Mouse (Mus musculus) myocyte (in vitro differentiated cells): ENCODE results near the gene Iqsec1. TPM values are rescaled to one million over a fixed set of nuclear protein-coding genes. Genes with fewer than 3 reads are reported as not detected.

Experiments
- H3K27me3 ChIP-seq: one replicate; pipeline ENCODE4 v1.6.1; 2011; ENCODE audit not compliant: control insufficient read depth, insufficient read depth, insufficient read length
- H3K36me3 ChIP-seq: one replicate; pipeline ENCODE4 v1.6.1; 2011; ENCODE audit not compliant: control insufficient read depth, insufficient read depth
- H3K4me2 ChIP-seq: one replicate; pipeline ENCODE4 v1.6.1; 2011; ENCODE audit warnings: low read depth, control low read depth
- H3K4me3 ChIP-seq: one replicate; pipeline ENCODE4 v1.5.1; 2011; ENCODE audit warnings: mild to moderate bottlenecking, control low read depth, moderate library complexity
- H3K79me2 ChIP-seq: one replicate; pipeline ENCODE4 v1.6.1; 2011; ENCODE audit not compliant: control insufficient read depth, insufficient read depth
- H3ac ChIP-seq: one replicate; pipeline ENCODE4 v1.6.1; 2011; ENCODE audit not compliant: control insufficient read depth, insufficient read length
- CEBPB ChIP-seq: IDR thresholded peaks from 2 replicates; pipeline ENCODE4 v1.6.1; 2011; ENCODE audit warnings: mild to moderate bottlenecking, moderate library complexity; ENCODE audit not compliant: poor library complexity, insufficient read depth, severe bottlenecking
- E2F4 ChIP-seq: IDR thresholded peaks from one replicate; pipeline ENCODE4 v1.6.1; 2011; ENCODE audit warnings: mild to moderate bottlenecking, control low read depth, moderate library complexity; ENCODE audit not compliant: insufficient read depth
- MAX ChIP-seq: IDR thresholded peaks from one replicate; pipeline ENCODE4 v1.6.1; 2011; ENCODE audit warnings: low read depth, mild to moderate bottlenecking, control low read depth
- MYOD1 ChIP-seq, 3 experiments: IDR thresholded peaks; one replicate each; pipeline ENCODE4 v1.6.1; 2011; ENCODE audit warnings: control low read depth in 2 of 3, low read depth in 2 of 3, mild to moderate bottlenecking in 2 of 3, moderate library complexity in 1 of 3; ENCODE audit not compliant: insufficient read length in 2 of 3, control insufficient read depth in 1 of 3
- MYOG ChIP-seq, 3 experiments: IDR thresholded peaks; one replicate each; pipeline ENCODE4 v1.6.1; 2011; ENCODE audit warnings: control low read depth in 2 of 3, low read depth in 2 of 3, mild to moderate bottlenecking in 2 of 3; ENCODE audit not compliant: insufficient read length in 2 of 3, control insufficient read depth in 1 of 3, insufficient read depth in 1 of 3
- POLR2A ChIP-seq: IDR thresholded peaks from one replicate; pipeline ENCODE4 v1.6.1; 2011; ENCODE audit warnings: low read depth, mild to moderate bottlenecking, control low read depth, moderate library complexity; ENCODE audit not compliant: insufficient read length
- POLR2AphosphoS2 ChIP-seq: IDR thresholded peaks from one replicate; pipeline ENCODE4 v1.6.1; 2011; ENCODE audit warnings: low read depth, control low read depth; ENCODE audit not compliant: insufficient read length
- REST ChIP-seq: IDR thresholded peaks from one replicate; pipeline ENCODE4 v1.6.1; 2011; ENCODE audit warnings: mild to moderate bottlenecking, control low read depth, moderate library complexity; ENCODE audit not compliant: insufficient read depth, insufficient read length
- SRF ChIP-seq: IDR thresholded peaks from one replicate; pipeline ENCODE4 v1.6.1; 2011; ENCODE audit warnings: low read depth; ENCODE audit not compliant: control insufficient read depth, insufficient read length
- TCF12 ChIP-seq: IDR thresholded peaks from one replicate; pipeline ENCODE4 v1.6.1; 2011; ENCODE audit warnings: mild to moderate bottlenecking, control low read depth; ENCODE audit not compliant: poor library complexity, insufficient read depth, severe bottlenecking
- TCF3 ChIP-seq: IDR thresholded peaks from one replicate; pipeline ENCODE4 v1.6.1; 2011; ENCODE audit warnings: low read depth, control low read depth; ENCODE audit not compliant: insufficient read length
- USF1 ChIP-seq: IDR thresholded peaks from one replicate; pipeline ENCODE4 v1.6.1; 2011; ENCODE audit warnings: low read depth, mild to moderate bottlenecking, control low read depth, moderate library complexity
- polyA plus RNA-seq: library from polyadenylated mRNA; unstranded; fragments of >200 nt; fragmentation: generic; extraction: Trizol; gene quantifications from one replicate; pipeline ENCODE4 v1.2.1, GENCODE M21; 2012; ENCODE audit warnings: missing spikeins

Iqsec1 gene
- polyA plus RNA-seq, 1 experiment, result 43.4 TPM

DNA sequence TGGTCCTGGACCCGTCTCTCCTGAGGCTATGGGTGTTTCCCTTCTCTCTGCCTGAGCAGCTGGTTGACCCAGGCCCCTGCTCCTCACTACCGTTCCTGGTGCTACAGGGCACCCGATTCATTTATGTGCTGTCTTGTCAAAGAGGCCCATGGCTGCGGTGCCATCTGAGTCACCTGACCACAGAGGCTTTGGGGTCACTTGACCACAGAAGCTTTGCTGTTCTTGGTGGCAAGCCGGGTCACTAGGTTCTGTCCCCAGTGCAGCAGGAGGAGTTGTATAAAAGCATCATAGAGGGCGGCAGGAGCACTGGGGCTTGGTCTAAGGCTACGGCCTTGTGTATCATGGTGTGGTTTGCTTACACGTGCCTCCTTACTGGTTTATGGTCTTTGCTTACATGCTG is 375.2 kb downstream of the Iqsec1 start:
- peaks cover 10% of the 10 kb centered on the region for H3K27me3 ChIP-seq
- H3K36me3 ChIP-seq, result no peaks in the 10 kb centered on the region
- H3ac ChIP-seq, result no peak overlapping the region
- no peaks in the 10 kb centered on the region for H3K79me2 ChIP-seq
- H3K4me2 ChIP-seq, result no peak overlapping the region
- TF ChIP-seq MYOD1 (IDR thresholded peaks at IDR 0.05; ENCODE audit: control insufficient read depth in 1 of 3, insufficient read length in 2 of 3, low read depth in 2 of 3) (no peak), SRF (no peak), MAX (no peak), TCF12 (no peak), MYOG (IDR thresholded peaks at IDR 0.05; ENCODE audit: control insufficient read depth in 1 of 3, insufficient read depth in 1 of 3, insufficient read length in 2 of 3, low read depth in 2 of 3) (no peak), POLR2AphosphoS2 (no peak)
- H3K4me3 ChIP-seq, result no peak overlapping the region

DNA sequence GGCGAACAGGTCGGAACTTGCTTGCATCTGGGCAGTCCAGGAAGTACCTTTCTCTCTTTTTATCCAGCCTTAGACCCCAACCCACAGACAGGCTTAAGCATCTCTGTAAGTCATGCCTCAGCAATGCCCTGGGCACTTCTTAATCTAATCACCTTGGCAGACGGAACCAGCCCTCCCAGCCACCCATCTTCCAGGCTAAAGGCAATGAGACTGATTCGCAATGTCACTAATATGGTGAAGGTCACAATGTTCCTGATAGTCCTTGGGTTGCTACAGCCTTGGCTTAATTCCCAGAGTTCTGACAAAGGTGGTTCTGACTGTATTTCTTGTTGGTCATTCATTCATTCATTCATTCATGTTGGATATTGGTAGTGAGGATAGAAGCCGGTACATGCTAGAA is 378.2 kb downstream of the Iqsec1 start:
- no peaks in the 10 kb centered on the region for H3K79me2 ChIP-seq

DNA sequence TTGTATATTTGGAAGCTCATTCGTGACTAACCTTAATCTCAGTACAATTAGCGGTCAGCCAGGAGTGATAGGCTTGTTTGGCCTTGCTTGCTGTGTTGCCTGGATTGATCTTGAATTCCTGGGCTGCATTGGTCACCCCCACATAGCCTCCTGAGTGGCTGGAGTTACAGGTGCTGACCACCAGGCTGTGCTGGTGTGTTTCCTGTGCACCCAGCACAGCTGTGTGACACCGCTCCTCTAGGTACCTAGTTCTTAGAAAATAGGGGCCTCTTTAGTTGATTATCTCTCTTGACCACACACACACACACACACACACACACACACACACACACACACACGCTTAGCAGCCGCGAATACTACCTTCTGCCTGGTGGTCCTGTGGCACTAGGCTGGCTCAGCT is 380.3 kb downstream of the Iqsec1 start:
- Histone ChIP-seq H3K36me3 (no peaks in the 10 kb centered on the region), H3K79me2 (no peaks in the 10 kb centered on the region), H3ac (no peak overlapping the region), H3K4me3 (no peak overlapping the region), H3K27me3 (peaks cover 9% of the 10 kb centered on the region), H3K4me2 (no peak overlapping the region)
- TF ChIP-seq POLR2AphosphoS2 (no peak), MAX (no peak), MYOG (IDR thresholded peaks at IDR 0.05; ENCODE audit: control insufficient read depth in 1 of 3, insufficient read depth in 1 of 3, insufficient read length in 2 of 3, low read depth in 2 of 3) (no peak), SRF (no peak), POLR2A (no peak), REST (no peak), CEBPB (no peak), TCF3 (no peak), E2F4 (no peak), USF1 (no peak), TCF12 (no peak)

More for the DNA sequence above, 378.2 kb downstream of the Iqsec1 start:
- H3K4me3 ChIP-seq, result no peak overlapping the region
- H3K27me3 ChIP-seq, result peaks cover 7% of the 10 kb centered on the region
- TF ChIP-seq E2F4, result no peak
- H3ac ChIP-seq, result no peak overlapping the region
- no peak overlapping the region for H3K4me2 ChIP-seq
- H3K36me3 ChIP-seq, result no peaks in the 10 kb centered on the region

DNA sequence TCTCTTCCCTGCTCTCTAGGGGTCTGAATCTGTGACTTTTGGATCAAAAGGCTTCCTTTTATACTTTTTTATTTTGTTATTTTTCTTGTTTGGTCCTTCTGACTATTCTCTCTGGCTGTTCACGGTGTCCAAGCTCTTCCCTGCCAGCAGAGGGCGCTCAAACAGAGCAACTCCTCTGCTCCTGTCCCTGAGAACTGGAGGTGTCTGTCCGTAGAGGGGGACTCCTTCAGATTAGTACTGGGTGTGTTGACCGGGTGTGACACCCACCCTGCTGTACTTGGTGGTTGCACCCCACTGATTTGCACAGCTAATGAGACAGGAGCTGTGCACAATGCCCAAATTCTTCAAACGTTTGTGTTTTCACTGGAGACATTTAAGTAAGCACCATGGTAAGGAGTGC is 381.3 kb downstream of the Iqsec1 start:
- no peak overlapping the region for H3K4me2 ChIP-seq
- H3K27me3 ChIP-seq, result peaks cover 17% of the 10 kb centered on the region
- H3K4me3 ChIP-seq, result no peak overlapping the region
- TF ChIP-seq E2F4, result no peak
- no peak for TF ChIP-seq MYOG (IDR thresholded peaks at IDR 0.05; ENCODE audit: control insufficient read depth in 1 of 3, insufficient read depth in 1 of 3, insufficient read length in 2 of 3, low read depth in 2 of 3)
- no peak for TF ChIP-seq POLR2AphosphoS2
- no peak for TF ChIP-seq MAX
- TF ChIP-seq TCF3, result no peak
- TF ChIP-seq REST, result no peak
- no peak for TF ChIP-seq CEBPB
- no peak for TF ChIP-seq USF1
- H3ac ChIP-seq, result no peak overlapping the region
- H3K36me3 ChIP-seq, result no peaks in the 10 kb centered on the region
- H3K79me2 ChIP-seq, result no peaks in the 10 kb centered on the region

DNA sequence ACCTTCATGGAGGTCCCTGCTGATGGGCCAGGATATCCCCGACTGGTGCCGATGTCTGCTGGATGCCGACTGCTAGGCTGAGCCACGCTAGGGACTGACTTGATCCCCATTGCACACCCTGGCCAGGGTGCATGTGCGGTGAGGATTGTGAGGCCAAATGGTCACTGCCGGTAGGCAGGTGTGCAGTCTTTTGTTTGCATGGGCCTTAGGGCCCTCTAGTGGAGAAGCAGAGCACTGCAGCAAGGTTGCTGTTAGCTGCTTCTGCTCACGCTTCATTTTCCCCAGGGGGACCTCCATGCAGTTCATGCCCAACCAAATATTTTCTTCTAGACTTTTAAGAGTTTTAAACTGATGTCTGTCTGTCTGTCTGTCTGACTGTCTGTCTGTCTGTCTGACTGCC is 381.9 kb downstream of the Iqsec1 start:
- peak in 1 of 3 experiments; percentile 7 for TF ChIP-seq MYOG (IDR thresholded peaks at IDR 0.05; ENCODE audit: control insufficient read depth in 1 of 3, insufficient read depth in 1 of 3, insufficient read length in 2 of 3, low read depth in 2 of 3)
- TF ChIP-seq REST, result no peak
- no peak overlapping the region for H3K4me2 ChIP-seq
- H3K27me3 ChIP-seq, result peaks cover 19% of the 10 kb centered on the region
- no peaks in the 10 kb centered on the region for H3K79me2 ChIP-seq
- H3K36me3 ChIP-seq, result no peaks in the 10 kb centered on the region
- no peak overlapping the region for H3ac ChIP-seq
- no peak overlapping the region for H3K4me3 ChIP-seq

Other genes with a start within 250 kb of the Iqsec1 start
- gene Nup210, start 128.1 kb upstream of the Iqsec1 start, polyA plus RNA-seq, result 0.31 TPM
- 39.3 TPM for gene Hdac11, start 168.0 kb upstream of the Iqsec1 start, polyA plus RNA-seq
- 167 TPM for gene Fbln2, start 223.8 kb upstream of the Iqsec1 start, polyA plus RNA-seq